Mouse (Mus musculus): ENCODE results near the gene BC004004. TPM values are rescaled to one million over a fixed set of nuclear protein-coding genes. Genes with fewer than 3 reads are reported as not detected.
"Not testable (repeated sequence)": the region's sequence is repeated elsewhere in the genome, so short reads cannot be mapped to it uniquely, and the experiment has no call there.

The BC004004 gene
- total RNA-seq, 2 experiments from 2014 or later: 77.6 to 80.4 TPM

DNA sequence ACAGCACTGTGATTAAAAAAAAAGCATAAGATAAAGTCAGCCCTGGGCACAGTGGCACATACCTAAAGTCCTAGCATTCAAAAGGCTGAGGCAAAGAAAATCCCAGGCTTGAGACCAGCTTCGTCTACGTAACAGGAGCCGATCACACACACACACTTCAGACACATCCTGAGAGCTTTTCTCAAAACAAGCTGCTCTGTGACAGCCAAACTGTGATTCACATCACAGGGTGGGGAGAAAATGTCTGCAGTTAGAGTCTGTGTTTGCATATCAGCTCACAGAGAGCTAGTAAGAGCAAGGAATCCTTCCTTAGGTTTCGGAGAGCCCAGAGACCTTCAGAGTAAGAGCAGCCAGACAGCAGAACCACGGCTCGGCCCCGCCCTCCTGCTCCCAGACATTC is 32.3 kb downstream of the BC004004 start:
- DNase-seq: no peak

DNA sequence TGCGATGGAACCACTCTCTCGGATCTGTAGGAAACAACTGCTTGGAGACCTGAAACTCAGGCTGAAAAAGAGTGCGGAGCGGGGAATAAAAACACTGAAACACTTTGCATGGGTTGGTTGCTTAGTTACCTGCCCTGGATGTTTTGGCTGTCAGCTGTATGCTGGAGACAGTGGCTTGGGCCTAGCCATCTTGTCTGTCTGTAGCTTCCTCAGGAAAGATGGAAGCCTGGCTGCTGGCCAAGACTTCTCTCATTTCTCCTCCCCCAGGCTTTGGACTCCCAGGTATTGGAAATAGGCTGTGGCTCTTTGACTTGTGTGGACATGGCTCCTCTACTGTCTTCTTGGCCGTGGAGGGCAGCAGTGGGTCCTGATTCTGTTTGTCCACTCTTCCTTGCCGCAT is 32.8 kb downstream of the BC004004 start:
- no peak for DNase-seq

DNA sequence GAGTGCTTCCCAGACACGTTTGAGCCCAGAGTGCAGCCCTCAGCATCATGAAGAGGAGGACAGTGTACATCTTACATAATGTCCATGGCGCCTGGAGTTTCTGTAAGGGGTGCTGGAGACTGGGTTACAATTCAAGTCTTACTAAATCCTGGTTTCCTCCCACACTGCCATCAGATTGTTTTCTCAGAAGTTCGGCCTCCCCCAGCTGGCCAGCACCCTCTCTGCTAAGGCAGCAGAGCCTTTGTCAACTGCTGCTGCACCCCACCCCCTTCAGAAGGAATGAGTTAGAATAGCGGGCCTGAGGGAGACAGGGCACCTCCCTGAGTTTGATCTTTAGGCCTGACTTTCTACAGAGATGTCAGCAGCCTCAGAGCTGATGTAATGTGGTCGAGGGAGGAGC is 33.6 kb downstream of the BC004004 start:
- DNase-seq: no peak

DNA sequence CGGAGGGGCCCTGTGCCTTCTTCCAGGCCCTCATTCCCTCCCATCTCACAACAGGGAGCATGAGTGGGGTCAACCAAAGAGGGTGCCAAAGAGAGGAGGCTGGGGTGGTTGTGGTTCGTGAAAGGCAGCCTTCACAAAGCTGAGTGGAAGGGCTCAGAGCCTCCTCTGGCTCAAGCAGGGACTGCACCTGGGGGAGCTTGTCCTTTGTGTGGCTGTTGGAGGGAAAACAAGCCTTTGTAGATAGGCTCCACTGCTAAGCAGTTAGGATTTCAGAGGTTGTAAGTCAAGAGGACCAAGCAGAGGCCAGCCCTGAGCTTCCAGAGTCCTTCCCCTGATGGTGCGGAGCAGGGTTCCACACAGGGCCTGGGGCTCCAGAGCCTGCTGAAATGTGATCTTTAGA is 34.5 kb downstream of the BC004004 start:
- no peak for DNase-seq

DNA sequence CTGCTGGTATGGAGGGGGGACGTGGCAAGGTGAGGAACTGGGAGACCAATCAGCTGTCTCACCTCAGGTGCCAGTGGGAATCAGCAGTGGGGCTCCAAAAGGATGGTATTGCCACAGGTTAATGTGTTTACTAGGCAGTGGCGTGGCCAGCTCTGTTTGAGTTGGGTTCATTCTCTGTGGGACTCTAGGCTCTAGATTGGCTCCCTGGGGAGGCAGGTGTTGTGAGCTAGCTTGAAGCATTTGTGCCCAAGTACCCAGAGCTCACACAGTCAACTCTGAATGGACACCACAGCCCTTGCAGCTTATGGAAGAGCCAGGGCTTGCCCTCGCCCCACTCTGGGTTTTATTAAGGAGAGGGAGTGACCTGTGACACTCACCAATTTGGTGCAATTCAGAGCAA is 35.3 kb downstream of the BC004004 start:
- no peak for DNase-seq

DNA sequence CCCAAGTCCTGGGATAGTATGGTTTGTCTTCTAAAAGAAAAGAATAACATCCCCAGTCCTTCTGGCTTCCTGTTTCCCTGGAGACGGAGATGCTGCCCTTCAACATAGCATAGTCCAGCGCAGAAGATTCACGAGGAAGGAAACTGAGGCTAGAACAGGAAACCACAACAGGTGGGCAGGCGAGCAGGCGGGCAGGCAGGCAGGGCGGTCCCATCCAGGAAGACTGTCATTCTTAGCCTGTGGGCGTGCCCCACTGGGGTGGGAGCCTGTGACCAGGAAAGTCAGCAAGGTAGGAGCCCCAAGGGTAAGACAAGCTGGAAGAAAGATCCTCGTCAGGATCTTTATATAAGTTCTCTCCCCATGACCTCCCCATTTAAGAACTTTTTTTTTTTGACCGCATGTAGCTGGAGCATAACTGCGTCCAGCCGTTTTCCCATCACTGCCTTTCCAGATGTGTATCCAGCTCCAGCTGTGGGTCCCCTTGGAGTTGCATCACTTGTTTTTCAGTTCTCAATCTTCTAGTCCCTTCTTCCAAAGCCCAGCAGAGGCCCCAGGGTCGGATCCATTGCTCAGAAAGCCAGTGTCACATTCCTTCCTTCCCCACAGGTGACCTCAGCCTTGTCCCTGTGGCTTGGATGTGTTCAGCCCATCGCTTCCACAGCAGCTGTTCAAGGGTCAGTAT is 35.9 kb downstream of the BC004004 start:
- DNase-seq: no peak

DNA sequence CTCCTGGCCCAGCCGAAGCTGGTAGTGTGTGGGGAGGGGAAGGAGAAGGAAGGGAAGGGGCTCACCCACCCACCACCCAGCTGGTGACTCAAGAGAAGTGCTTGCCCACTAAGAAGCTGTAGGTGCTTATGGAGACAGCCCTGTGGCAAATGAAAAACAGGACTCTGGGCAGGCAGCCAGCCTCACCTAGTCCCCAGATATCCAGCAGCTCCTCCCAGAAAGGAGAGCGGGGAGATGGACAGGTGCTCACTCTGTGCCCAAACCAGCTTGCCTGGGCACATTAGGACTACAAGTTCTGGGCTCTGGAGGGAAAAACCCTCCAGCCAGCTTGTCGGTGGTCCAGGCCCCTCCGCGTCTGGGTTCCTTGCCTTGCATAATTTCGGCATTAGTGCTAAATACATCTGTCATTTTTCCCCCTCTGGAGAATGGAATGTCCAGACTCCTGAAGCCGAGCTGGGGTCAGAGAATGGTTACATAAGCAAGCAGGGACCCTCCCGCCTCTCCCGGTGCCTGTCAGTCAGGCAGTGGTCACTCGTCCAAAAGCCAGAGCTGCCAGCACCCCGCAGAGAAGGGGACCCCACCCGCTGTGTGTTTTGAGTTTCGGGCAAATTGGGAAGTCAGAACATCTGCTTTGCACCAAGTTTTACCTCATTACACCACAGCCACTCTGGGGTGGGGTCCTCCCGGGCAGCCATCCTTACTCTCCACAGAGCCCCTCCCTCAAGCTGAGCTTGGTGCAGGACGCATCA is 36.6 kb downstream of the BC004004 start:
- DNase-seq: no peak

DNA sequence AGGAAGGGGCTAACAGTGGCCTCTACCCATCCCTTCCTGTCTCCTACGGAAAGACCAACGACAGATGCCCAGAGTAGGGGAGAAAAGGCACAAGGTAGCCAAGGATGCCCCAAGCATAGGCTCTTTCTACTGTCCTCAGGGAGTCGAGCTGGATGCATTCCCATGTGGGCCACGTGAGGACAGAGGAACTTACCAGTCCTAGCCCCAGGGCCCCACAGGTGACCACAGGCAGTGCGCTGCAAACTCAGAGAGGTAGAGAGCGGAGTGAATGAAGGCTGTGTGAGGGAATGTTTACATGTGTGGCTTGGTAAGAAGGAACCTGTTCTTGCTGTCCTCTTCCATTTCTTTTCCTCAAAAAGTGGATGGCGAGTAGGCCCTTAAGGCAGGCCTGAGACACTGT is 37.3 kb downstream of the BC004004 start:
- DNase-seq: no peak

DNA sequence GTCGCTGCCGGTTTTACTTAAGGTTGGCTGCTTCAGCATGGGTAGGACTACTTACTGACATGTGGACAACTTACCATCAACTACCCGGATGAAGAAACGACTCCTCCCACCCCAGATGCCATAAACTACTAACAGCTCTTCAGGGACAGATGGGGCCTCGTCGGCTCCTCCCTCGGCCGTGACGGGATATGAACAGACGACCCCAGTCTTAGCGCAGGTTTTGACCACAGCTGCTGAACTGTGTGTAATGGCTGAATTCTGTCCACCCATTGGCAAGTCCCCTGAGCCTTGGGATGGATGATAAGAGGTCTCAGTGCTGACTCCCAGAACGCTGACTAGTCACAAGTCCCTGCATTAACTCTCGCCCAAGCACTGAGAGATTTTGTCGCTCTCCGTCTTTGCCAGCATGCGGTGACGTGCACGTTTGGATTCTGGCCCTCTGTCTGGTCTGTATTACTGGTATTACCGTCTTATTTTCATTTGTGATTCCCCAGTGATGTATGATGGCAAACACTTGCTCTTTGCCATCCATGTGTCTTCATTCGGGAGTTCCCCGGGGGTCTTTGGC is 41.6 kb downstream of the BC004004 start:
- no peak for DNase-seq

DNA sequence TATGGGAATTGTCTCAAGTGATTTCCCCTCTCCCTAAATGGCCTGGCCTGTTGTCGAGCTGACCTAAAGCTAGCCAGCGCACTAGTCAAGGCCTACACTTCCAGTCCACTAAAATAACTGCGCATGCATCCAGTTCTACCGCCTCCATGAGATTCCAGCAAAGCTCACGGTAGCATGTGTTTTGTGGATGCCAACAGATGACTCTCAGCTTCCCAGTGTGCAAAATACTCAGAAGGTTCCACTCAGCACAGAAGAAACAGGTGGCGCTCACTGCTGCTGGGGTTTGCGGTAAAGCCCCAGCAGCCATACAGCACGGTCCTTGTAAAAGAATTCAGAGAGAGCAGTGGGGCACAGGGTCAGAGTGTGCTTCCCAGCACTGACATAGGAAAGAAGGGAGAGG is 43.0 kb downstream of the BC004004 start:
- DNase-seq: no peak

DNA sequence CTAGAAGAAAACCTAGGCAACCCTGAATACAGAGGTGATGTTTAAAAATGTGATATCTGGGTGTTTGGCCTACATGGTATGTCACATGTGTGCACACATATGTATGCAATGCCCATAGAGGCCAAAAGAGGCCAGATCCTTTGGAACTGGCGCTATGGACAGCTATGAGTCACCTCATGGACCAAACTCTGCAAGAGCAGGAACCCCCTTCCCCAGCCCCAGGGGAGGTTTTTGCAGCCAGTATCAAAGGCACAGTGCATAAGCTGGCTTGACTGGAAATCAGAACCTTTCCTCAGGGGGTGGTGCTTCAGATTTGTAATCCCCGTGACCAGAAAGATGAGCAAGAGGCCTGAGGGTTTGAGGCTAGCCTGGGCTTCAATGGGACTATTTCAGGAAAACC is 43.5 kb downstream of the BC004004 start:
- DNase-seq: no peak

DNA sequence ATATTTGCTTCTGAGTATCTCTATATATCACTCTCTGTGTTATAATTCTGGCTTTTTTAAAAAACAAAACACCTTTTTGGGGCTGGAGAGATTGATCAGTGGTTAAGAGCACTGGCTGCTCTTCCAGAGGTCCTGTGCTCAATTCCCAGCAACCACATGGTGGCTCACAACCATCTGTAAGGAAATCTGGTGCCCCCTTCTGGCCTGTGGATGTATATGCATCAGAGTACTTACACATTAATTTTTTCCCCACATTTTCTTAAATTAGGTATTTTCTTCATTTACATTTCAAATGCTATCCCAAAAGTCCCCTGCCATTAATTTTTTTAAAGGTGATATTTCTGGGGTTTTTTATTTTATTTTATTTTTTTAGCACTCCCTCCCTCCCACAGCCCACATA is 44.7 kb downstream of the BC004004 start:
- DNase-seq: no peak

DNA sequence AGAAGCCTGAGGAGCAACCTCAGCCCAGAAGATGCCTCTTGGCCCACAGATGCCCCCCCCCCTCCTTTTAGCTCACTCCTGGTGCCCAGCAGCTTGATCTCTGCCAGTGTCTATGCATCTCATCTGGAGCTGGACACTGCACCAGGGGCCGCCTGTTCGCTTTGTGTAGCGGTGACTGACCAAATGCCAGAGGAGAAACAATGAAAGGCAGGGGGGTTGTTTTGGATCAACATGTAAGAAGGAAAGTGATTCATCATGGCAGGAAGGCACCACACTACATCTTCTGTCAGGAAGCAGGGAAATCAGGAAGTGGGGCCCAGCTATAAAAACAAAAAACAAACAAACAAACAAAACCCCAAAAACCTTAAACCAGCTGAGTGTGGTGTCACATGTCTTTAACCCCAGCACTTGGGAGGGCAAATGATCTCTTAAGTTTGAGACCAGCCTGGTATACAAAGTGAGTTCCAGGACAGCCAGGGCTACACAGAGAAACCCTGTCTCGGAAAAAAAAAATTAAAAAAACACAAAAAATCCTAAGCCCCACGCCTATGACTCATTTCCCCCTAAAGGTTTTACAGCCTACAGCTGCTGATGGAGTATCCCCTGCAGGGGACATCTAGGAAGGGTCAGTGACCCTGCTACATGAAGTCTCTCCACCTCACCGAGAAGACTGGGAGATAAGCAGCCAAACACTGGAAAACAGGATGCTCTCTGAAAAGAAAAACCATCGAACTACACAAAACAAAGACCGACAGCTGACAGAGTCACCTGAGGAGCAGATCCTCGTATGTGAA is 47.3 kb downstream of the BC004004 start:
- DNase-seq: no peak

DNA sequence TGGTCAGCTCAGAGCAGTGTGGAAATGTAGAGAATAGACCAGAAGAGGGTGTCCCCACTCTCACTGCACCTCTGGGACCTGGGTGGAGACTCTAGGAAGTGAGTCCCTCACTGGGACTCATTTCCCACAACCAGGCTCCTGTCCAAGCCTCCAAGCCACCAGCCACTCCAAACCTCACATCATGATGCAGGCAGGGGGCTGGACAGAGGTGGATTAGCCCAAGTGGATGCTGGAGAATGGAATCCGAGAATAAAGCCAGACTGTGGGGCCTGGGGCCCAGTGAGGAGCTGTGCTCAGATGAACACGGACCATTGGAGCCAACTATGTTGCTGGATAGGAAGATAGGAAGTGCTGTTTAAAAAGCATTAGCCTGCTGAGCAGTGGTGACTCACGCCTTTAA is 48.3 kb downstream of the BC004004 start:
- DNase-seq: no peak

DNA sequence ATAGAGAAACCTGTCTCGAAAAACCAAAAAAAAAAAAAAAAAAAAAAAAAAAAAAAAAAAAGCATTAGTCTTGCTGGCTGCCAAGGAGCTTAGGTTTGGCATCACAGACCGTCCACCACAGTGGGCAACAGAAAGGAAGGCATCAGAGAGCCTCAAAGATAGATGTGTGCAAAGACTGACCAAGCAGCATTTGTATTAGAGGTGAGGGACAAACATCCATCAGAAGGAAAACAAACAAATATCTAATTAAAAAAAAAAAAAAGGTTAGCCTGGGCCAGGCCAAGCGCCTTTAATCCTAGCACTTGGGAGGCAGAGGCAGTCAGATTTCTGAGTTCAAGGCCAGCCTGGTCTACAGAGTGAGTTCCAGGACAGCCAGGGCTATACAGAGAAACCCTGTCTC is 48.8 kb downstream of the BC004004 start, which contains the start of gene Pi16:
Pi16 (plus strand) TSS at position 301 of the 400 bp plus-strand sequence.
- DNase-seq: not testable (repeated sequence)

DNA sequence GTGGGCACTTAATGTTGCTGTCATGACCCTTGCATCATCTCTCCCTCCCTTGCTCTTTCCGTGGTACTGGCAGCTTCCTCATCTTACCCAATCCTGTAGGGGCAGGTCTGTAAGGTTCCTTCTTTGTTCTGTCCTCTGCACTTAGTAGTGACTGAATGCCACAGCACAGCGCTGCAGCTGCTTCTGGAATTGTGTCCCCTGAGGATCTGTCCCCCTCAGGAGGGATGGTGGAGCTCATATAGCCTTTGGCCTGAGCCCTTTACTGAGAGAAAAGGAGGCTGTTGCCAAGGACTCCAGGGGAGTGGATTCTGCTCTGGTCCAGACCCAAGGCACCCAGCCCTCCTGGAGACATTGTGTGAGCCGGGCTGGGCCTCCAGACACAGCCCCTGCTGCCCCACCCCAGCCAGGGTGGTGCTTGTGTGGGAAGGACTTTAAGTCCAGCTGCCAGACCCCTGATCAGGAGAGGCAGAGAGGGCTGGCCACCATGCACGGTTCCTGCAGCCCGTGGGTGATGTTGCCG is 50.2 kb downstream of the BC004004 start:
- no peak for DNase-seq

DNA sequence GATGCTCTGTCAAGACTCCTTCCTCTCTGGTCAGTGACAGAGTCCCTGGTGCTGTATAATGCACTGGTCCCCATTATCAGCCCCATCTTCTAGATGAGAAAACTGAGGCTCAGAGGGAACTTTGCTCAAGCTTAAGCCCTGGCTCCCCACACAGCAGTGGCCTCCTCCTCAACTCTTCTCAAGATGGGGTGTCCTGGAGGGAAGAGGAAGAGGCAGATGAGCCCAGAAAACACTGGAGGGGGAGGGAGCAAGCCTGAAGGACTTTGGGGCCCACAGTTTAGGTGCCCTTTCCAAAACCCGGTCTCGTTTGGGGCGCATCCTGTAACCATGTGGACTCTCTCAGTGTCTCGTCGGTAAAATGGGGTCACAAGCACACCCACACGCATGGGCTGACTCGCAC is 50.9 kb downstream of the BC004004 start:
- no peak for DNase-seq

DNA sequence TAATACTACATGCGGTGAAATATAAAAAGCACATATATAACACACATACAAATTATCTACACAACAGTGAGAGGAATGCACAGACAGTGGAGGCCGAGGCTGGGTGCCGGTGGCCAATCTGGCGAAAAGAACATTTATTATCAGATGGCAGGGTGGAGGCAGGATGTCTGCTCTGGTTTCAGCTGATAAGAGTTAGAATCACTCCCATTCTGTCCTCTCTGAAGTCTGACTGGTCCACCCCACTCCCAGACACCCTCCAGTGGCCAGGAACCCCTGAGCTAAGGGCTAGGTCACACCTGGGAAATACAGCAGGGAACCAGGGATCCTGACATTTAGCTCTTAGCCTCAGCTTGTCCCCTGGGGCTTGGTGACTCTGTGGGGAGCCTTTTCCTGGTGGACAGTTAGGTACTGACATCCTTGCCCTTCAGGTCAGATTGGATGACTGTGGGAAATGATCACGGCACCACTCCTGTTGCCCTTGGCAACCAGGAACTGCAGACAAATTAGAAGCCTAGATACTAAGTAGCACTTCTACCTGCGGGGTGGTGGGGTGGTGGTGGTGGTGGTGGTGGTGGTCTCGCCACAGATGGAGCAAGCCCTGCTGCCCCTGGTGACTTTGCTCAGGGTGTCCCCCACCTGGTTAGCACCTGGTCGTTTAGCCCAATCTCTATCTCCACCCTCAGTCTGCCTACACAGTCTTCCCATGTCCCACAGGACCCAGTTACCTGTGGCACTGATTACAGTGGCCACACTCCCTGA is 51.5 kb downstream of the BC004004 start:
- no peak for DNase-seq

DNA sequence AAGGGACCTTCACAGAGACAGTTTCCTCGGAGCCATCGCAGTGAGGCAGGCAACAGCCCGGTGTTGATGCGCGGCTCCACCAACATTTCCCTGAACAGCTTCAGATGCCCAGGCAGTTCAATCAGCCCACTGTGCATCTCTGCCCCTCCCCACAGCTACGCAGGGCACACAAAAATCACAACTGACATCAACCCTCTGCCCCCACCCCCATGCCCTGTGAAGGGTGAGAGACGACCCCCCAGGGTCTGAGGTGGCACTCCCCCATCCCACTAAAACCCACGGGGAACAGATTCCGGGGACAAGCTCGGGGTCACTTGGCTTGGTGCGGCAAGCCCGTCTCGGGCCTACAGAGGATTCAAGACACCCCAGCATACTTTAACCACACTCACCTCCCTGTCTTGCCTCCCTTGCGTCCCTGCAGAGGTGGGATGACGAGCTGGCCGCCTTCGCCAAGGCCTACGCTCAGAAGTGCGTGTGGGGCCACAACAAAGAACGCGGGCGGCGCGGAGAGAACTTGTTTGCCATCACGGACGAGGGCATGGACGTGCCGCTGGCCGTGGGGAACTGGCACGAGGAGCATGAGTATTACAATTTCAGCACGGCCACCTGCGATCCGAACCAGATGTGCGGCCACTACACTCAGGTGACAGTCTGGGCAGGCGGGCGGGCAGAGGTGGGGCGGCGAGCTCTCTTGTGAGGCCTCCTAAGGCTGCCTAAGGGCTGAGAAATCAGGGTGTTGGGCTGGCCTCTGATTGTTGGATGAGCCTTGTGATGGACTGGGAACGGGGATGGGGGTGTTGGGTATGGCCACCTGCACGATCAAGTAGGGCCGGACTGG is 53.4 kb downstream of the BC004004 start:
- DNase-seq: no peak

DNA sequence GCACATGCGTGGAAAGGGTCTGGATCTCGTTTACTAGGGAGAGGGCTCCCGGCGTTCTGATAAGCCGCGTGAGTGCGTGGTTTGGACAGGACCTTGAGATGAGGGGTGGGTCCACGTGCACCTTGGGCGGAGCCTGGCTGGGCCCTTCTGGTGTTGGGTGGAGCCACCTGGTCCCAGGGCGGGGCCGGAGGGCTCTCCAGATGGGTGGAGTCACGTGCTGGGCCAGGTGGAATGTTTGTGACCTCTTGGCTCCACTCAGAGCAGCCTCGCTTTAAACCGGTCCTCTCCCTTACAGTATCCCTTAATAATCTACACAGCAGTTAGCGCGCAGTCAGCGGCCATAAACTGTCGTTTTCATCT is 54.0 kb downstream of the BC004004 start:
- no peak for DNase-seq

DNA sequence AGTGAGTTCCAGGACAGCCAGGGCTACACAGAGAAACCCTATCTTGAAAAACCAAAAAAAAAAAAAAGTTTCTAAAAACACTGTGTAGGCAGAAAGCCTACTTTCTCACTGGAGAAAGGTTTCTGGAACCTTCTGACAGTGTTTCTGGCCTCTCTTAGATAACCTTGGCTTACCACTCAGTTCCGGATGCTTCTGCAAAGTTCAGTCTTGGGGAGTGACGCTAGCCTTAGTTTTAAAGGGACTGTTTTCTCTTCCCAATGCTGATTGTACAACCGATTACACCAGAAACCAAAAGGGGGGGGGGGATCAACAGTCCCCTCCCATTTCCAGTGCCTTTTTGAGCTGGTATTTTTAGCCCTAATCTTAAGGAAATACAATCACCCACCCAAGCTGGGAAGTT is 55.0 kb downstream of the BC004004 start:
- no peak for DNase-seq
